Mouse (Mus musculus) E14TG2a.4 (cell line): ENCODE results near the gene Rpl37a.

Experiments
- CTCF ChIP-seq: conservative IDR thresholded peaks from 2 replicates; pipeline ENCODE4 v1.5.1; 2014; ENCODE audit warnings: low read length
- POU5F1 ChIP-seq: IDR thresholded peaks from 2 replicates; pipeline ENCODE4 v1.6.1; 2014; ENCODE audit warnings: low read length, borderline replicate concordance

DNA sequence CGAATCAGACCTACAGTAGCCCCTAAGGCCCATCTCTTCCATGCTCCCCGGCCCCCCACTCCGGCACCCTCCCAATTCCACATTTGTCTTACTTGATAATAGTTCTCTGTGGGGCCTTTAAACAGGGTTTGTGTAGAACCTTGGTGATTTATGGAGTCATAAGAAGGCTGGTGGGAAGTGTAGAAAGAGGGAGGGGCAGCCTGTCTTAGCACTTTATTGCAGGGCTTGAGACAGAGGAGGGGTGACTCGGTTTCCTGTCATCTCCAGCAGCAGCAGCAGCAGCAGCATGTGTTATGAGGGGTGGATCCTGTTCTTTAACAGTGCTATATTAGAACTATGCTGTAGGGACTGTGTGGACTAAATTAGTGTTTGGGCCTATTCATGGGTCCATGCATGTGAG, 17.7 kb downstream of the Rpl37a start:
- no peak for TF ChIP-seq CTCF
- no peak for TF ChIP-seq POU5F1
